Mouse (Mus musculus): ENCODE results near the gene Cchcr1.
A peak's percentile ranks its signal among the peaks of the same experiment; 100 is the strongest.
"Not testable (repeated sequence)": the region's sequence is repeated elsewhere in the genome, so short reads cannot be mapped to it uniquely, and the experiment has no call there.

Gene Cchcr1

DNA sequence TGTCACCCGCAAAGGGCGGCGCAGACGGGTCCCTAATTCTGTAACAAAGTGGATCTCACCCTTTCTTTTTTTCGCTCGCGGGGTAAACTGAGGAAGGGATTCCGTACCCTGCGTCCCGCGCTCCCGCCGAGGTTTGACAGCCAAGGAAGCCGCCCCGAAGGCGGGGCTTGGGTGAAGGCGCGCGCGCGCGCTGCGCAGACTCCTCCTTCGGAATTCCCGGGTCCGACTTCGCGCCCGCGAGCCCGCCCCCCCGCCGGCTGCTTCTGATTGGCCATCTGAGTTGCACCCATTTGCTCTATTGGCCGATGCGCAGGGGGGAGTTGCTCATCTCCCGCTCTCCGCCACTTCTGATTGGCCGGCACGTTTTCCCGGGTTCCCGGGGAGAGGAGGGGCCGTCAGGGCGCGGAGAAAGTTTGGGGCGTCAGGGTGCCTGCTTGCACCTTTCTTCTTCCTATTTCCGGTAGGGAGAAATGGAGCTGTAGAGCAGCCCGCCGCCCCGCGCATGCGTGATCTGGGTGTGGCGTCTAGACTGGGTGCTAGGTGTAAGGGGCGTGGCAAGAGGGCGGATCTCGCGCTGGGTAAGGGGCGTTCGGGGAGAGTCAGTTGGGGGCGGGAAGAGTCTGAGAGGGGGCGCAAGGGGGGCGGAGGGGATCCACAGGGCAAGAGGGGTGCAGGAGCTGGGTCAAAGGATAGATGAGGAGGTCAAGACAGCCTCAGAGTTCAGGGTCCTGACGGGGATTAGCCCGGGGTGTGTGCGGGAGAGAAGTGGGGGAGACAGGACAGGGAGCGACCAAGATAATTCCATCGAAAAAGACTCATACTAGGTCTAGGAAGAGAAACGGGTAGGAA is at the start of gene Cchcr1, which contains the start of gene Tcf19:
Cchcr1 (plus strand) TSS at position 449 of the 849 bp plus-strand sequence.
Tcf19 (minus strand) TSS at position 173 of the 849 bp plus-strand sequence.
- DNase-seq (ENCODE audit: low spot score in 2 of 2): peak; percentile 86 to 91

DNA sequence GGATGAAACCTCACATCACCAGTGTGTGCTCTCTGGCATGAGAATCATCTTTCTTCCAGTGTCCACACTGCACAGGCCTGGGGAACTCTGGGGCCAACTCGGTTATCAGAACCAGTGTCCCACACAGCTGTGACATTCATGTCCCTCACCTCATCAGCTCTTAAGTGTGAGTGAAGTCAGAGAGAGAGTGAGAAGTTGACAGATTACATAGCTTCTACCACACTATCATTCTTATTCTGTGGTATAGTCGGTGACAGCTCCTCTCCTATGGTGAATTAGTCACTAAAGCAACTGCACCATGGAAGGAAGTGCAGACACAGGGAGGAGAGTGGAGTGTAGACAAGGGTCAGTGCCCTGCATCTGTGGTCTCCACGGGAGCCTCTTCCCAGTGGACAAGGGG is 48.0 kb upstream of the Cchcr1 start:
- not testable (repeated sequence) for DNase-seq (ENCODE audit: low spot score in 2 of 2)

- no peak for DNase-seq (ENCODE audit: low spot score in 2 of 2)
Observed at GRCm38 (mm10) chr17:35469842-35470751, 46.8 kb upstream of the Cchcr1 start, which contains the start of gene H2-Q10. TSS of gene H2-Q10 (plus strand) at chr17:35470089.

DNA sequence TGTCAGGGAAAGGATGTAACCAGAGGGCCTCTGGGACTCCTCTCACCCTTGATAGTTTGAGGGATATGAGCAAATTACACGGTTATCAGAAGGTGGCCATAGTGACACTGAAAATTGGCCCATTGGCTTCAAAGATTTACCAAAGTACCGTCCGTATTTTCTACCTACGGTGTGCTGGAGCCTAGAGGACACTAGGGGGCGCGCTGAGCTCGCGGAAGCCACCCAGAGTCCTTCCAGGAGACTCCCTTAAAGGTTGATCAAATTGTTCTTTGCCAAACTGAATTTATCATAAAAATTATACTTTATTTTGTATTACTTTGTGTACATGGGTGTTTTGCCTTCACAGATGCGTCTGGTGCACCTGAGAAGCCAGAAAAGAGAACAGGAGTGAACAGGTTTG is 32.8 kb upstream of the Cchcr1 start:
- peak; percentile 28 to 48 for DNase-seq (ENCODE audit: low spot score in 2 of 2)

DNA sequence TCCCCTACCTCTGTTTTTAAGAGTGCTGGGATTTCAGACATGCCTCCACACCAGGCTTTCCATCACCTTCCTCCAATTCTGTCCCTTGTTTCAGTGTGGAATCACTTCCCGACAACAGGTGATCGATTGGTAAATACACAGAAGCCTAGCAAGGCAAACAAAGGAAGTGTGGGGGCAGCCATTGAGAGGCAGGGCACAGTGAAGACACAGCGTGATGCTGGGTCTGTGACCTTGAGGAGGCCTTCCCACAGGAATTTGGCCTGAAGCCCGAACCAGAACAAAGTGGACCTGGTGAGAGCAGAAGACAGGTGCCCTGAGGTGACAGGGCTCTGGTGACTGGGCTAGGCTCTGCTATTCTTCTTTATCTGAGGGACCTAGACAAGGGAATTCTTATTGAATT is 31.2 kb upstream of the Cchcr1 start:
- DNase-seq (ENCODE audit: low spot score in 2 of 2): no peak

DNA sequence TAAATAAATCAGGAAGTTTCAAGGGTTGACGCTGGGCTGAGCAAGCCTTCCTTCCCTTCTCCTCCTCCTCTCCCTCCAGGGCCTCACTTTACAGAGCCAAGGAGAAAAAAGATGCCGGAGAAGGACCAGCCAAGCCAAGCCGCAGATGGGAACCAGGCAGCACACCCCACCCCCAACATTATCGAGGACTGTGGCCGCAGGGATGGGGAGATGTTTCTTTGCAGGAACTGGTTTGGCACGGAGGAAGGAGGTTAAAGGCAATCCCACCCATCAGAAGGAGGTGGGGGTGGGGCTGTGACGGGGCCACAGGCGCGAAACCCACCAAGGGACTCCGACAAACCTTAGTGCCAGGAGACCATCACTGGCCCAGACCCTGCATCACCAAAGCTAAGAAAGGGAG is 30.2 kb upstream of the Cchcr1 start:
- DNase-seq (ENCODE audit: low spot score in 2 of 2): no peak

GRCm38 (mm10) chr17:35488041-35488440 is 28.9 kb upstream of the Cchcr1 start:
- no peak for DNase-seq (ENCODE audit: low spot score in 2 of 2)

- no peak for DNase-seq (ENCODE audit: low spot score in 2 of 2)
Observed at GRCm38 (mm10) chr17:35490320-35490719, 26.6 kb upstream of the Cchcr1 start.

DNA sequence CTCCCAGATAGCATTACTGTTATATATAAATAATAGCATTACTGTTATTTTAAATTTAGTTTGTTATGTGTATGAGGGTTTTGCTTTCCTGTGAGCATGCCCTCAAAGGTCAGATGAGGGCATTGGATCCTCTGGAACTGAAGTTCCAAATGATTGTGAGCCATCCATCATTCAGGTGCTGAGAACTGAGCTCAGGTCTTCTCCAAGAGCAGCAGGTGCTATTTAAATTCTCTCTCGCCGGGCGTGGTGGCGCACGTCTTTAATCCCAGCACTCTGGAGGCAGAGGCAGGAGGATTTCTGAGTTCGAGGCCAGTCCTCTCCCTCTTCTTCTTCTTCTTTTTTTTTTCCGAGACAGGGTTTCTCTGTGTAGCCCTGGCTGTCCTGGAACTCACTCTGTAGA is 19.8 kb upstream of the Cchcr1 start:
- DNase-seq (ENCODE audit: low spot score in 2 of 2): no peak

- no peak for DNase-seq (ENCODE audit: low spot score in 2 of 2)
Observed at GRCm38 (mm10) chr17:35502226-35502625, 14.7 kb upstream of the Cchcr1 start.

DNA sequence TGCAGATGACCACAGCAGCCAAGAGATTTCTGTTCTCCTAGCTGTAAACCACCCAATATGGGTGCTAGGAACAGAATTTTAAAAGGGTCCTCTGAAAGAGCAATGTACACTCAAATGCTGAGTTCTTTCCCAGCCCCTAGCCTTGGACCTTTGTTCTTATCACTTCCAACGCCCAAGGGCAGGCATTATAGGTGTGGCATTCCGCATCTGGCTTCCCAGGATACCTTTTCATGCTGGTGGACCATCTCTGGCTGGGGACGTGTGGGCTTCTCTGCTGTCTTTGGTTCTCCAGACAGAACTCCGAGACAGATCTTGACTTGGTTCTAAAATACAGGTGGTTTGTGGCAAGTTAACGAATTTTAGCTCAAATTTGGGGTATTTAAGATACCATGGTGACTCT is 14.1 kb upstream of the Cchcr1 start:
- DNase-seq (ENCODE audit: low spot score in 2 of 2): no peak

DNA sequence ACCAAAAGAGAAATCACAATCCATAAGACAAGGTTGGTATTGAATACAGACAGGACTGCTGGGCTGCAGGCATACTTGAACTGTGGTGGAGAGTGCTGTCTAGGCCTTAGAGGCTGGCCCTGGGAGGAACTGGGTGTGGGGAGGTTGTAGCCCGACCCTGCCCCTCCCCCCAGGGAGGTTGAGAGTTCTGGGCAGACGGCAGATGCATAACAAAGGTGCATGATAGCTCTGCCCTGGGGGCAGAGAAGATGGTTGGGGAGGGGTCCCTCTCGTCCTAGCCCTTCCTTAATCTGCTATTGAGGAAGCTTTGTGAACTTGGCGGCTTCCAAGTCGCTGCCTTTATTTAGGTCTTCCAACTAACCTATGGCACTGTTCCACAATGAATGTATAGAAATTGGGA is 13.1 kb upstream of the Cchcr1 start:
- DNase-seq (ENCODE audit: low spot score in 2 of 2): no peak

DNA sequence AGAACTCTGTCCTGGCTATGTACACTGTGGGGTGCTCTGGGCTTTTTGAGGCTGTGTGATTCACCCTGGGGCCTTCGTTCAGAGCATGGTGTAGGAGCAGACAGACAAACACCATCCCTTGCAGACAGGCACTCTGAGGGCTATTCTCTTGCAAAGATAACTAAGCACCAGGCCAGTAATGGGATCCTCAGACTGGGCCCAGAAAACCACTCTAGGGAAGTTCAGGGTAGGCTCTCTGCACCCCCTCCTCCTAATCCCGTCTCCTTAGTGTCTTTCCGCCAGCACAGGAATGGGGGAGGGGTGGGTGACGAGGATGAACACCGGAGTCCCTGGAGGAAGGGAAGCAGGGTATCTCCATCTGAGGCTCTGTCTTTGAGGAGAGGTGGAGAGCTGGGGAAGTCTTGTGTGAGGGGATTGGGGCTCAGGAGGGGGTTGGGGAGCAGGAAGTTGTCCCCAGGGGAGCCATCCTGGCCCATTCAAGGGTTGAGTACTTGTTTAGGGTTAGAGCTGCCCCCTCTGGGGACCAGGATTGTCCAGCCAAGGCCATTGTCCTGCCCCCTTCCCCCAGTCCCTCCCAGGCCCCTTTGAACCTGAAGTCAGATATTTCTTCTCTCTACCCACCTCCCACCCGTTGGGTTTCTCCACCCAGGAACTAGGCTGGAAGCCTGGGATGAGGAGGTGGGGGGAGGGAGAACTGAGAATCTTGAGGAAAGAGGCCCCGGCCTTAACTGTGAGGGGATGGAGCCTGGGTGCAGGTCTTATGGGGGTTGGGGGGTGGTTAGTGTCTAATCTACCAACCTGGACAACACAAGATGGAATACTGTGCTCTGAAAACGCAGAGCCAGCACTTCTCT is 12.0 kb upstream of the Cchcr1 start:
- no peak for DNase-seq (ENCODE audit: low spot score in 2 of 2)

DNA sequence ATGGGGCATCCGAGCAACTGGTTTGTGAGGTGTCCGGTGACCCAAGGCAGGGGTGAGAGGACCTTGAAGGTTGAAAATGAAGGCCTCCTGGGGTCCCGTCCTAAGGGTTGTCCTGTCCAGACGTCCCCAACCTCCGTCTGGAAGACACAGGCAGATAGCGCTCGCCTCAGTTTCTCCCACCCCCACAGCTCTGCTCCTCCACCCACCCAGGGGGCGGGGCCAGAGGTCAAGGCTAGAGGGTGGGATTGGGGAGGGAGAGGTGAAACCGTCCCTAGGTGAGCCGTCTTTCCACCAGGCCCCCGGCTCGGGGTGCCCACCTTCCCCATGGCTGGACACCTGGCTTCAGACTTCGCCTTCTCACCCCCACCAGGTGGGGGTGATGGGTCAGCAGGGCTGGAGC is 11.1 kb upstream of the Cchcr1 start, which contains the start of gene Pou5f1:
Pou5f1 (plus strand) TSS at position 243 of the 400 bp plus-strand sequence.
- no peak for DNase-seq (ENCODE audit: low spot score in 2 of 2)

- DNase-seq (ENCODE audit: low spot score in 2 of 2): no peak
Observed at GRCm38 (mm10) chr17:35506881-35507280, 10.0 kb upstream of the Cchcr1 start.

DNA sequence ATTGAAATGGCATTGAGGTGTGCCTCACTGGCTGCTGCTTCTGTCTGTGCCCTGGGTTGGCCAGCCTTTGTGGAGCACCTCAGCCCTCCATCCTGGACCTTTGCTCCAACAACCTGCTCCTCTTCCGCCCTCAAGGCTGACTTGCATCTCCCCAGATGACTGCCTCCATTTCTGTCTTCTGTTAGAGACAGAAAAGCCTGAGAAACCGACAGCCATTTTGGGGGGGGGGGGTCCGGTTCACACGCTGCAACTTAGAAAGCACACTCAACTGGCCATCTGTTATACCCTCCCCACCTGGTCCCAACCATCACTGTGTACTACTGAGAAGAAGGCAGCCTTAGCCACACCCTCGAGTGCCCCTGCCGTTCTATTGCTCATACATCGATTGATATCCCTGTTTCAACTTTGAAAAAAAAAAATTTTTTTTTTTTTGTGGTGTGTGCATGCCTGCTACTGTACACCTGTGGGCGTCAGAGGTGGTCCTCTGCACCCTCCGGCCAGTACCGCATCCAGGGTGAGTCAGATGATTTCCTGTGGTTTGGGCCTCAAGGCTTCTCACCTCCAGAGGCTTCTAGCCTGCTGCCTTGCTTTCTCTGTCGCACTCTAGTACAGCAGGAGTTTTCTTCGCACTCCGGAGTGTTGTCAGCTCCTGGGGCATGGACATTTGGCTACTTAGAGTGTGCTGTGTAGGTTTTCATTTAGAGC is 9.2 kb upstream of the Cchcr1 start:
- no peak for DNase-seq (ENCODE audit: low spot score in 2 of 2)

- DNase-seq (ENCODE audit: low spot score in 2 of 2): not testable (repeated sequence)
Observed at GRCm38 (mm10) chr17:35508279-35508678, 8.6 kb upstream of the Cchcr1 start.

DNA sequence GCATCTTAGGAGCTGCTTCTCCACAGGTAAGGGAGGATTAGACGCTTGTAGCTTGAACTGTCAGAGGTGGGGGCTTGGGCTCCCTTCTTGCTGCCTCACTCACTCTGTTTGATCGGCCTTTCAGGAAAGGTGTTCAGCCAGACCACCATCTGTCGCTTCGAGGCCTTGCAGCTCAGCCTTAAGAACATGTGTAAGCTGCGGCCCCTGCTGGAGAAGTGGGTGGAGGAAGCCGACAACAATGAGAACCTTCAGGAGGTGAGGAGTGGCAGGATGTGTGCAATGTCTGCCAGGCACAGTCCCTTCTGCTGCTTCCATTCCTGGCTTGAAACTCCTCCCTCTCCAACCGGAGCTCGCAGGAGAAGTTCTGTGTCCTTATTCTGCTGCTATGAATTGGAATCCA is 7.6 kb upstream of the Cchcr1 start:
- no peak for DNase-seq (ENCODE audit: low spot score in 2 of 2)

DNA sequence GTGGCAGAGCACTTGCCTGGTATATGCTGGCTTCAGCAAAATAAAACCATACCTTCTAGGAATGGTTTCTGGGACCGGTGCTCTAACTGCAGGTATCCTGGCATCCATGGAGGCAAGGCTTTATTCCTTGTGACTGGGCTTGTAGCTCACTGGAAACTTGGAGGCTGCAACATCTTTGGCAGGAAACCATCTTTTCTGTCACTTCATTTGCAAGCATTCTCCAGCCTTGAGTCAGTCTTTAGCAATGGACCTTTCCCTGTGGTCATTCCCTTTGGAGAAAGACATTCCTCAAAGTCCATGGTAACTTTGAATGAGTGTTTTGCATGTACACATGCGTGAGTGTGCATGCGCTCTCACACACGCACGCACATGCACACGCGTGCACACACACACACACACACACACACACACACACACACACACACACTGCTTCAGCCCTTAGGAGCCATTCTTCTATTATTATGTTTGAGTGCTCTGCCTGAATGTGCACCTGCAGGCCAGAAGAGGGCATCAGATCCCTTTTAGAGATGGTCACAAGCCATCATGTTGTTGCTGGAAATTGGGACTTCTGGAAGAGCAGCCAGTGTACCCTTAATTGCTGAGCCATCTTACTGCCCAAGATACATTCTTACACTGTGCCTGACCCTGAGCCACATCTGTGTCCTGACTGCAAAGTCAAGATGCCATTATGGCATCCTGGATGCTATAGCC is 3.8 kb upstream of the Cchcr1 start:
- DNase-seq (ENCODE audit: low spot score in 2 of 2): no peak

DNA sequence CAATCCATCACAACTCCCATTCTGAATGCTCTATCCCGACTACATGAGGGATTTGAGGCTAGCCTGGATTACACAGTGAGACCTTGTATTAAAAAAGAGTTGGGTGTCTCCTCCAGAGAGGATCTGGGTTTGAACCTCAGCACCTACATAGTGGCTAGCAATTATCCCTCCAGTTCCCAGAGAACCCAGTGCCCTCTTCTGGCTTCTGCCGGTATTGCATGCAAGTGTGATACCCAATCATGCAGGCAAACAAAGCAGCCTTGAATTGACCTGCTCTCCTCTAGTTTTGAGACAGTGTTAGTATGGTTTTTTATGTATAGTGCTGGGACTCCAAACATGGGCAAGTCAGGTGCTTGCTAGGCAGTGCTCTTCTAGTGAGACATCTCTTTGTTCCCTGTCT is 3.0 kb upstream of the Cchcr1 start:
- peak; percentile 45 to 61 for DNase-seq (ENCODE audit: low spot score in 2 of 2)

All from frontal cortex, postnatal 25 days (tissue).